Mouse (Mus musculus) testis, postnatal 14 days (tissue): Measurements from ENCODE around the gene Rabepk.
A peak's percentile ranks its signal among the peaks of the same experiment; 100 is the strongest.
"Not testable (repeated sequence)": the region's sequence is repeated elsewhere in the genome, so short reads cannot be mapped to it uniquely, and the experiment has no call there.

Experiments
- DNase-seq: peaks from one replicate; pipeline ENCODE4 v3.0.0; 2021; ENCODE audit warnings: low spot score

The Rabepk gene

GRCm38 (mm10) chr2:34799357-34800256 is at the start of gene Rabepk:
Rabepk (minus strand) TSS chr2:34799912.
- DNase-seq, result peak; percentile 89

- no peak for DNase-seq
Measured at GRCm38 (mm10) chr2:34847702-34848101, 48.0 kb upstream of the Rabepk start.

GRCm38 (mm10) chr2:34843211-34843939 is 43.7 kb upstream of the Rabepk start:
- DNase-seq, result peak; percentile 20

GRCm38 (mm10) chr2:34841706-34842105 is 42.0 kb upstream of the Rabepk start:
- no peak for DNase-seq

- DNase-seq, result not testable (repeated sequence)
Measured at GRCm38 (mm10) chr2:34840143-34840542, 40.4 kb upstream of the Rabepk start.

GRCm38 (mm10) chr2:34835669-34836068 is 36.0 kb upstream of the Rabepk start:
- DNase-seq, result no peak

- no peak for DNase-seq
Measured at GRCm38 (mm10) chr2:34833624-34834023, 33.9 kb upstream of the Rabepk start.

- not testable (repeated sequence) for DNase-seq
Measured at GRCm38 (mm10) chr2:34832766-34833457, 33.2 kb upstream of the Rabepk start, which contains the start of gene Gm34653. Gm34653 (plus strand) TSS chr2:34833007.

- not testable (repeated sequence) for DNase-seq
Measured at GRCm38 (mm10) chr2:34830066-34830465, 30.4 kb upstream of the Rabepk start.

GRCm38 (mm10) chr2:34828026-34828425 is 28.3 kb upstream of the Rabepk start:
- no peak for DNase-seq

- DNase-seq, result no peak
Measured at GRCm38 (mm10) chr2:34827591-34827990, 27.9 kb upstream of the Rabepk start.

- peak; percentile 15 for DNase-seq
Measured at GRCm38 (mm10) chr2:34826460-34827231, 26.9 kb upstream of the Rabepk start.

GRCm38 (mm10) chr2:34825827-34826459 is 26.2 kb upstream of the Rabepk start, which contains the start of gene Fbxw2:
Fbxw2 (minus strand) TSS chr2:34826311.
- DNase-seq, result peak; percentile 93

GRCm38 (mm10) chr2:34818492-34818891 is 18.8 kb upstream of the Rabepk start:
- DNase-seq, result no peak

GRCm38 (mm10) chr2:34815893-34816292 is 16.2 kb upstream of the Rabepk start:
- not testable (repeated sequence) for DNase-seq

- no peak for DNase-seq
Measured at GRCm38 (mm10) chr2:34812706-34813105, 13.0 kb upstream of the Rabepk start.

GRCm38 (mm10) chr2:34810775-34811174 is 11.1 kb upstream of the Rabepk start:
- no peak for DNase-seq

- DNase-seq, result no peak
Measured at GRCm38 (mm10) chr2:34809568-34809967, 9.9 kb upstream of the Rabepk start.

- no peak for DNase-seq
Measured at GRCm38 (mm10) chr2:34808057-34808456, 8.3 kb upstream of the Rabepk start.

GRCm38 (mm10) chr2:34805364-34805950 is 5.7 kb upstream of the Rabepk start:
- DNase-seq, result no peak

GRCm38 (mm10) chr2:34804815-34805214 is 5.1 kb upstream of the Rabepk start:
- DNase-seq, result no peak
